19 mouse cellular contexts compared by ENCODE assay signal in the genomic region with DNA sequence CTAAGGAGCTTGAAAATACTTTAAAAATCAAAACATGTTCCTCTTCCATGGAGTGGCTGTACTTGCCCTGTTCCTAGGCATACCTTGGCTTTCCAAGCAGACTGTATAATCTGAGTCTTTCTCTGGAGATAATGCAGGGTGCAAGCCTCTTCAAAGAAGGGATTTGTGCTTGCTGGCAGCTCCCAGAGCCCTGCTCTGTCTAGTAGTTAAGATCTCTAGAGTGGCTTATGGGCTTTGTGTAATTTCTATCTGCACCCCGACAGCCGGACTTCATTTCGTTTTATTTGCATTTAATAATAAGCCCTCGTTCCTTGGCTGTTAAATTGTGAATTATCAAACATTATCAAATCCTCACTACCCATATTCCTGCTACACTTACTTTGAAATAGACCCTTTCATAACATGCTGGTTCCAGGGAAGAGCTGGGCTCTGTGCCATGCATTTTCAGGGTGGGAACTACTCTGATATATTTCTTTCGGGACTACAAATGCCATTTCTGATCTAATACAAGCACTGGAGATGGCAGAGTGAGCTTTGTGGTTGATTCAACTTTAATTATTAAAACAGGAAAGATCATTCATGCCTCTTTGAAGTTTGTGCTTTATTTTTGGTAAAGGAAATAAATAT.
A peak's percentile ranks its signal among the peaks of the same experiment; 100 is the strongest.
DNase-seq lines count a peak whose midpoint lies in the region; ATAC-seq lines count a peak whose summit lies in the region.
"Had no signal": no experiment of that assay in that cellular context is flagged by ENCODE, and none has a peak within 500 bp of the region (broad histone marks: within the 10 kb centered on the region; RNA-seq: fewer than 3 reads in every experiment).

No protein-coding gene starts in this region.

- H3K4me3 ChIP-seq in hindbrain, embryonic 14.5 days (replicated peaks; ENCODE audit: low read length), result no peak overlapping the region
- H3K4me3 ChIP-seq in hindbrain, embryonic 12.5 days, result no peak overlapping the region
- no peak overlapping the region for H3K4me3 ChIP-seq in midbrain, embryonic 12.5 days
- H3K4me3 ChIP-seq in kidney, embryonic 16.5 days (ENCODE audit: low read length), result no peak overlapping the region
- H3K4me3 ChIP-seq: heart, embryonic 13.5 days; limb, embryonic 13.5 days; liver, embryonic 15.5 days; neural tube, embryonic 12.5 days had no signal

- H3K27ac ChIP-seq in hindbrain, embryonic 14.5 days, result peak overlapping the region; percentile 38; the same call in 1 of the 2 replicates
- H3K27ac ChIP-seq in hindbrain, embryonic 12.5 days, result no peak overlapping the region
- peak overlapping the region; percentile 46; the same call in 1 of the 2 replicates for H3K27ac ChIP-seq in midbrain, embryonic 12.5 days (replicated peaks)
- H3K27ac ChIP-seq in kidney, embryonic 16.5 days (ENCODE audit: low read length), result no peak overlapping the region
- H3K27ac ChIP-seq: heart, embryonic 13.5 days; limb, embryonic 13.5 days; liver, embryonic 15.5 days; neural tube, embryonic 12.5 days had no signal

- H3K4me1 ChIP-seq in hindbrain, embryonic 14.5 days (replicated peaks; ENCODE audit: control insufficient read depth, insufficient read depth, low read length), result no peaks in the 10 kb centered on the region
- H3K4me1 ChIP-seq in hindbrain, embryonic 12.5 days, result no peaks in the 10 kb centered on the region
- no peaks in the 10 kb centered on the region for H3K4me1 ChIP-seq in midbrain, embryonic 12.5 days
- no peaks in the 10 kb centered on the region for H3K4me1 ChIP-seq in kidney, embryonic 16.5 days (ENCODE audit: insufficient read depth, low read length)
- H3K4me1 ChIP-seq: heart, embryonic 13.5 days; limb, embryonic 13.5 days; liver, embryonic 15.5 days; neural tube, embryonic 12.5 days had no signal

- H3K4me2 ChIP-seq in hindbrain, embryonic 14.5 days (replicated peaks), result no peak overlapping the region
- H3K4me2 ChIP-seq in hindbrain, embryonic 12.5 days (replicated peaks), result no peak overlapping the region
- no peak overlapping the region for H3K4me2 ChIP-seq in midbrain, embryonic 12.5 days (replicated peaks)
- H3K4me2 ChIP-seq in kidney, embryonic 16.5 days (replicated peaks; ENCODE audit: low read depth, low read length), result no peak overlapping the region
- H3K4me2 ChIP-seq: heart, embryonic 13.5 days; limb, embryonic 13.5 days; liver, embryonic 15.5 days; neural tube, embryonic 12.5 days had no signal

- 57% methylated on average over 5 of the region's 5 CpGs for WGBS in hindbrain, embryonic 14.5 days
- 89% methylated on average over 5 of the region's 5 CpGs for WGBS in hindbrain, embryonic 12.5 days
- 51% methylated on average over 5 of the region's 5 CpGs for WGBS in midbrain, embryonic 12.5 days
- 81% methylated on average over 5 of the region's 5 CpGs for WGBS in kidney, embryonic 16.5 days

- DNase-seq in hindbrain, embryonic 14.5 days (ENCODE audit: low spot score), result no peak
- peak; percentile 48 to 70 for DNase-seq in right cerebral cortex, postnatal 10 days (ENCODE audit: low spot score in 2 of 2)
- DNase-seq in right cerebral cortex, postnatal 25 days, result no peak
- DNase-seq in spleen, adult 12 weeks (ENCODE audit: low spot score), result no peak
- DNase-seq: adrenal gland, adult 2 months; cerebellum, adult 2 months; embryo, embryonic 11 days; heart, postnatal 4 days; kidney, adult 11 months; kidney, postnatal 36 days; lung, postnatal 10 days had no signal

- ATAC-seq in hindbrain, embryonic 14.5 days (ENCODE audit: low FRiP score), result peak; percentile 37; the same call in 1 of the 2 replicates
- ATAC-seq in hindbrain, embryonic 12.5 days (ENCODE audit: low FRiP score), result no peak
- peak; percentile 69; the same call in 1 of the 2 replicates for ATAC-seq in midbrain, embryonic 12.5 days (ENCODE audit: low FRiP score, low read depth)
- no peak for ATAC-seq in kidney, embryonic 16.5 days (ENCODE audit: low FRiP score, low TSS enrichment)
- ATAC-seq: CD4-positive, CD25-positive, alpha-beta regulatory T cell, adult 4 months had no signal

- H3K27me3 ChIP-seq in hindbrain, embryonic 14.5 days (ENCODE audit: control insufficient read depth, insufficient read depth, low read length), result no peaks in the 10 kb centered on the region
- no peaks in the 10 kb centered on the region for H3K27me3 ChIP-seq in hindbrain, embryonic 12.5 days
- no peaks in the 10 kb centered on the region for H3K27me3 ChIP-seq in midbrain, embryonic 12.5 days
- no peaks in the 10 kb centered on the region for H3K27me3 ChIP-seq in kidney, embryonic 16.5 days (ENCODE audit: insufficient read depth, low read length)
- H3K27me3 ChIP-seq: heart, embryonic 13.5 days; limb, embryonic 13.5 days; liver, embryonic 15.5 days; neural tube, embryonic 12.5 days had no signal

- no peaks in the 10 kb centered on the region for H3K9me3 ChIP-seq in hindbrain, embryonic 14.5 days (ENCODE audit: control insufficient read depth, low read length)
- H3K9me3 ChIP-seq in hindbrain, embryonic 12.5 days (replicated peaks), result no peaks in the 10 kb centered on the region
- H3K9me3 ChIP-seq in midbrain, embryonic 12.5 days, result no peaks in the 10 kb centered on the region
- no peaks in the 10 kb centered on the region for H3K9me3 ChIP-seq in kidney, embryonic 16.5 days (ENCODE audit: low read length)
- H3K9me3 ChIP-seq: heart, embryonic 13.5 days; limb, embryonic 13.5 days; liver, embryonic 15.5 days; neural tube, embryonic 12.5 days had no signal

- no peak overlapping the region for H3K9ac ChIP-seq in hindbrain, embryonic 14.5 days
- no peak overlapping the region for H3K9ac ChIP-seq in hindbrain, embryonic 12.5 days
- no peak overlapping the region for H3K9ac ChIP-seq in midbrain, embryonic 12.5 days (replicated peaks)
- H3K9ac ChIP-seq in kidney, embryonic 16.5 days (replicated peaks; ENCODE audit: low read length), result no peak overlapping the region
- H3K9ac ChIP-seq: heart, embryonic 13.5 days; limb, embryonic 13.5 days; liver, embryonic 15.5 days; neural tube, embryonic 12.5 days had no signal

- H3K36me3 ChIP-seq in hindbrain, embryonic 14.5 days (replicated peaks; ENCODE audit: control insufficient read depth, insufficient read depth), result no peaks in the 10 kb centered on the region
- H3K36me3 ChIP-seq in hindbrain, embryonic 12.5 days, result no peaks in the 10 kb centered on the region
- H3K36me3 ChIP-seq in midbrain, embryonic 12.5 days, result no peaks in the 10 kb centered on the region
- H3K36me3 ChIP-seq in kidney, embryonic 16.5 days (ENCODE audit: insufficient read depth, low read length), result no peaks in the 10 kb centered on the region
- H3K36me3 ChIP-seq: heart, embryonic 13.5 days; limb, embryonic 13.5 days; liver, embryonic 15.5 days; neural tube, embryonic 12.5 days had no signal

Comparison
In these comparisons a context has a peak if more than half of its experiments do, and no peak if none do; other contexts are left out.
1. ATAC-seq: peak in hindbrain, embryonic 14.5 days (single experiment) and midbrain, embryonic 12.5 days (single experiment); none in hindbrain, embryonic 12.5 days (single experiment) and kidney, embryonic 16.5 days (single experiment).
2. DNase-seq: peak in right cerebral cortex, postnatal 10 days (2 of 2); none in hindbrain, embryonic 14.5 days (single experiment), right cerebral cortex, postnatal 25 days (single experiment) and spleen, adult 12 weeks (single experiment).
3. H3K27ac ChIP-seq: peak in hindbrain, embryonic 14.5 days (single experiment) and midbrain, embryonic 12.5 days (single experiment); none in hindbrain, embryonic 12.5 days (single experiment) and kidney, embryonic 16.5 days (single experiment).